Mouse (Mus musculus) embryo, embryonic 10.5 days (tissue): ENCODE data around the gene Gm2381.
"Not testable (repeated sequence)": the region's sequence is repeated elsewhere in the genome, so short reads cannot be mapped to it uniquely, and the experiment has no call there.

ENCODE experiments used
- DNase-seq: peaks from one replicate; pipeline ENCODE4 v3.0.0-alpha.2; 2015; ENCODE audit warnings: low spot score

Gm2381 gene

DNA sequence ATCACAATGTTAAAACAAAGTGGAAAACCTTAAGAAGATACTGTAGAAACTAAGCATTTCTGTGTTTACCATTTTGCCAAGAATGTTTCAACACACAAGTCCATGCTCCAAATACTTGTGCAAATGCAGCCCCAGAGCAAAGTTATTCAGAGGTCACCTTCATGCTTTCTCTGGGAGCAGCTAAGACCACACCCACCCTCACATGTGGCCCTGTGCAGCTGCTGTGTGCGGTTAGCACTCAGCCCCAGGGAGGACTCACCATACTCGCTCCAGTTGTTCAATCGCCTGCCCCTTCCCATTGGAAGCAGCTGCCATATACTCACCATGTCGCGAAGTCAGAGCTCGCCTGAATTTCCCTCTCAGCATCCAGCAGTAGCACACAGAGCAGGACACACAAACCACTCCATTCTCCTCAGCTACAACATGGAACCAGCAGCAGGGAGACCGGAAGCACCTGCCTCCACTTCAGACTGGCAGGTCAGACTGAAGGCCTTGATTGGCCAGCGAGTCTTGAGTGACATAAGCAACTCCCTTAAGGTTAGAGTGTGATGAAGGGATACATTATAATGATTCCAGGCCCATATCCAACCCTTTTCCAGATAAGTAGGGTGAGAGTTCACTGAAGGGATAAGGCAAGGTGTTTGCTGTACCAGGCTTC is at the start of gene Gm2381:
Gene Gm2381 (minus strand): TSS at position 434 of the 658 bp plus-strand sequence.
- not testable (repeated sequence) for DNase-seq

GRCm38 (mm10) chr7:42898067-42898466 is 31.0 kb upstream of the Gm2381 start:
- DNase-seq: not testable (repeated sequence)

DNA sequence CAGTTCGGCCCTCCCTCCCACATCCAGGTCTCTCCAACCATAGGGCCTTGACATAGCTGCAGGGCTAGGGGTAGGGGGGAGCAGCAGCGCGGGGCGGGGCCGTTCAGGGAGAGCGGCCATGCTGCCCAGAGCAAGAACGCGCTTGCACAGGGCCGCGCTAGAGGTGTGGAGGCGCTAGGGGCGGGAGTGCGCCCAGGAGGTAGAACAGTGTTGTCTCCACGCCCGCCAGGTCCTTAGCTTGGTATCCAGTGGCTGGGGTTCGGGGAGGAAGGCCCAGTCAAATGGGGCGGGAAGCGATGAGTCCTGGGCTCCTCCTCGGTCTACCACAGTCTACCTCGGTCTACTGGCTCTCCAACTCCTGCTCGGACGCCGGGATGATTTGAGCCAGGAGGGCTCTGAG is 11.1 kb upstream of the Gm2381 start:
- DNase-seq: no peak

DNA sequence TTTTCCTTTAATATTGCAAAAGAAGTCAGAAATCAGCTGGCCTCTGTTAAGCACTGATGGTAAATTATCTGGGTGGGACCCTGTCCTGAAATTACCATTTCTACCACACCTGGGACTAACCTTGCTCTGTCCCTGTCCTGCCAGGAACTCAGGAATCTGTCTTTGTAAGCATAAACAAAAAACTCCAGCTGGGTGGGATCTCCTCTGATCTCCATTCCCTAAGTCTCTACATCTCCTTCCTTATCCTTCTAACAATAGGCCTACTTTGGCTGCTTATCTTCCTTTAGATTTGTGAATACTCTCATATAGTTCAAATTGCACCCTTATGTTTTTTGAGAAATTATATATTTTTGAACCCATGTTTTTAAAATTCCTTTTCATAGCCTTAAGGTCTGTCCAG is 28.7 kb downstream of the Gm2381 start:
- DNase-seq: not testable (repeated sequence)

GRCm38 (mm10) chr7:42832221-42832620 is 34.8 kb downstream of the Gm2381 start:
- no peak for DNase-seq

- DNase-seq: not testable (repeated sequence)
Observed at GRCm38 (mm10) chr7:42793425-42793824, 73.6 kb downstream of the Gm2381 start, which contains the start of gene Vmn2r62. Gene Vmn2r62, minus strand, starts transcription at chr7:42793525.
